Mouse (Mus musculus) cerebellum, adult (tissue): ENCODE measurements at regions not wholly inside any gene's neighbourhood (a gene's known extent, or its start where the extent isn't known, plus 50 kb on each side); places are given as distances from the start of the nearest gene placed in this dataset.

ENCODE experiments used
- ATAC-seq: cut with Nextera tagmentation; 2 replicates; pipeline ENCODE4 v1.9.2; 2017; ENCODE audit warnings: mild to moderate bottlenecking, moderate library complexity, mixed read lengths; ENCODE audit not compliant: insufficient number of reproducible peaks, low FRiP score, low TSS enrichment

- ATAC-seq = no peak
Observed at GRCm38 (mm10) chr8:109012655-109013054, 481.2 kb upstream of the Pmfbp1 start.

DNA sequence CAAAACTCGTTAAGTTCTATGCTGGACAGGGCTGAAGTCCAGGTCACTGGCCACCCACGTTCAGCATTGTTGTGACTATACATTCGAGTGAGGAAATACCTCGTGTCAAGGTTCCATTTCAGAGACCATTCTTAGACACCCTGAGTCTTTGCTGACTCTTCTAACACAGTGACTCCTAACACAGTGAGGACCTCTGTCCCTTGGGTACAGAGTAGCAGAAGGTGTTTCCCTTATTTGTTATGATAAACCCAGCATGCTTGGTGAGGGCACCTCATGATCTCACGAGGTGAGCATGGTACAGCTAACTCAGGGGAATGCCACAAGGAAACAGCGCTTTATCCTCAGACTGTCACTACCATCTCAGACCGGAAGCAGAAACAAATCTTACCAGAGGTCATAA is 480.2 kb upstream of the Pmfbp1 start:
- no peak for ATAC-seq

- no peak; the same call in 1 of the 2 replicates for ATAC-seq
Observed at GRCm38 (mm10) chr8:109014746-109015145, 479.1 kb upstream of the Pmfbp1 start.

GRCm38 (mm10) chr8:109019565-109019964 is 474.3 kb upstream of the Pmfbp1 start:
- ATAC-seq = no peak

GRCm38 (mm10) chr8:109020102-109020501 is 473.7 kb upstream of the Pmfbp1 start:
- no peak for ATAC-seq

DNA sequence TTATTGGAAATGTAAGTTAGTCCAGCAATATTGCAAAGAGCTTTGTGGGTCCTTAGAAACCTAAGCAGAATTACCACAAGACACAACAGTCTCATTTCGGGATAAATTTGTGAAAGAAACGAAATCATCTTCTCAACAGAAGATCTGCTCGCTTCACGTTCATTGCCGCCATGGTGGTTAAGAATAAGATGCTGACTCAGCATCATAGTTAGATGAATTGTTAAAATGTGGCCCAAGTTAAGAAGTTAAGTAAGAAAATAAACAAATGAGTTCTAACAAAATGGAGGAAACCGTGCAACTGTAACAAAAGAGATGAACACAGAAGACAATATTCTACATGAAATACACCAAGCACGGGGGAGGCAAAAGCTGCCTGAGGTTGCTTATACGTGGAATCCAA is 465.9 kb upstream of the Pmfbp1 start:
- no peak for ATAC-seq

DNA sequence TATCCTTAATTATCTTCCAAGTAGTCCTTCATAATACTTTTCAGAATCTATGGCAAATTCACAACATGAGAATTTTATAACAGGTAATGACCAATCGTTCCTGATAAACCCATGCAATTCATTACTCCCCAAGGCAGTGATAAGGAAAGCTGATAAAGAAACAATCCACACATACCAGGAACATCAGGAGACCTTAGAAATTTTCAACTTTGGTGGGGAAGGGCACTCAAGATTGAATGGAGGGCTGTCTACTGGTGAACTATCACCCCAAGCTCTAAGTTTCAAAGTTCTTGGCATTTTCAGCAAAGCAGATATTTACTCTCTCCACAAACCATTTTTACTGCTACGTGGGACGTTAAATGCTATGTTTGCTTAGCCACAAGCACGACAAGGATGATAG is 440.2 kb upstream of the Pmfbp1 start:
- no peak for ATAC-seq

DNA sequence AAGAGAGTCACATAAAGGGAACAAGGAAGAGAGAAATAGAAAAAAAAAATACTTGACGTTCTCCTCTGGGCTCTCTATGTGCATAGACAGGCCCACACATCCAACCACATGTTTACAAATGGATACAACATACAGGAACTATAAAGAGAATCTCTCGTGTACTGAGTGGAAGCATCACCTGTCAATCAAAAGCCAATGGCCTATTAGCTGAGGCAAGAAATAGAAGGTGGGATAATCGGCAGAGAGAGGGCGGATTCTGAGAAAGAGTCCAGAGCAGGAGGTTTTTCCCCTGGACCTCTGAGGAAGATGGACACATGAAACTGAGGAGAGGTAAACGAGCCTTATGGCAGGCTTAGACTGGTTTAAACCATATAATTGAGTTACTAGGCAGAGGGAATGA is 434.7 kb upstream of the Pmfbp1 start:
- no peak for ATAC-seq

DNA sequence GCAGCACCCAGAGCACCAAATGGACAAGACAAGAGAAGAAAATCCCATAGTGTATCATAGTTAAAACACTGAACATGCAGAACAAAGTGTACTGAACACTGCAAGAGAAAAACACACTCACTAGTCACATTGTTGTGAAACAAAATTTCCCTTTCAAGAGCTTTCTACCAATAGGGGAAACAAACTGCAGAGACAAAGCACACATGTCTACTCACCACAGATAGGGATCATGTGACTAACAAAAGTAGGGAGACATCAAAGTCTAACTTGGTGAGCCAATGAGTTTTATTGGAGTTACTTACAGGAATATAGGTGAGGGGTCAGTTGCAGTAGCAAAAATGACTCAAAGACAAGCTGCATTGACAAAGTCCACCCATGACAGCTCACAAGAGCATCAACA is 431.5 kb upstream of the Pmfbp1 start:
- ATAC-seq = no peak

DNA sequence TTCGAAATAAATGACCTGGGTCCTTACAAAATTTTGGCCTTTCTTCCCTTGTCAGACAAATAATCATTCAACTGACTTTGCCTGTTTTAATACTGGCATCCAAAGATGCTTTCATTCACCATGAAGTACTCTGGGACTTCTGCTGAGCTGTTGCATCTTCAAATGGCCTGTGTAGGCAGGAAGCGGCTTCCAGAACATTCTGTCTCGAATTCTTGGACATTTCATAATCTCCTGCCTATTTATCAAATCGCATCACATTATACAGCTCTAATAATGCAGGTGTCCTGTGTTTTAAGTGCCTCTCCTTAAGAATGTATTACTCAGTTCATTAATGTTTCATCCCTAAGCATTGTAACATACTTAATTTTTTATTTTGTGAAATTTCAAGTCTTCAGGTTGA is 420.1 kb upstream of the Pmfbp1 start:
- ATAC-seq = no peak

- ATAC-seq = no peak
Observed at GRCm38 (mm10) chr8:109075006-109075405, 418.8 kb upstream of the Pmfbp1 start.

DNA sequence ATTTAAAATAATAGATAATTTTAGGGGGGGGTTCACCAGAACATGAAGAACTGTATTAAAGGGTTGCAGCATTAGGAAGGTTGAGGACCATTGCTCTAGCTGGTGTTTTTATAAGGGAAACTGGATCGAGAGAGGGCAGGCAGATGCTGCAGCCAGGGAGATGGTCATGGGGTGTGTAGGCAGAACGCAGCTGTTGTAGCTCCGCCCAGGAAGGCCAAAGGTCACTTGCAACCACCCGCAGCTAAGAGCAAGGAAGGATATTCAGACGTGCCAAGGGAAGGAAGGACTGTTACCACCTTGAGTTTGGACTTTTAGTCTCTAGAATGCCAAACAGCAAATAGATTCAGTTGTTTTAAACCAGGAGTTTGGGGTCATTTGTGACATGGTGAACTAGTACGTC is 414.6 kb upstream of the Pmfbp1 start:
- ATAC-seq = no peak

DNA sequence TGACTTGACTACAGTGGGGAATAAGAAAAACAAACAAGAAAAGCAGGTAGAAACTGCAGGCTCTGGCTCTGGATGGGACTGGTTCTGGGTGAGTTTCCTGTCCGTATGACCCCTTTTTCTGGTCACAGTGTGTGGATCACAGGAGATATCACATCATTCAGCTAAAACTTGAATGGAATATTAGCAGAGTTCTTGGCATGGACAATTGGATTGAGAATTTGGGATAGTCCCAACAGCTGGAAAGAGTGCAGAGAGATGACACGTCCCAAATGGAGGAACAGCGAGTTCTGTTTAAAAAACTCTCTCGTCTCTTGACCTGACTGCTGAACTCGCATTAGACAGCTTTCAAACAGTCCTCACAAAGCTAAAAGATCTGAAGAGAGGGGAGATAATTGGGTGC is 412.5 kb upstream of the Pmfbp1 start:
- ATAC-seq = no peak

DNA sequence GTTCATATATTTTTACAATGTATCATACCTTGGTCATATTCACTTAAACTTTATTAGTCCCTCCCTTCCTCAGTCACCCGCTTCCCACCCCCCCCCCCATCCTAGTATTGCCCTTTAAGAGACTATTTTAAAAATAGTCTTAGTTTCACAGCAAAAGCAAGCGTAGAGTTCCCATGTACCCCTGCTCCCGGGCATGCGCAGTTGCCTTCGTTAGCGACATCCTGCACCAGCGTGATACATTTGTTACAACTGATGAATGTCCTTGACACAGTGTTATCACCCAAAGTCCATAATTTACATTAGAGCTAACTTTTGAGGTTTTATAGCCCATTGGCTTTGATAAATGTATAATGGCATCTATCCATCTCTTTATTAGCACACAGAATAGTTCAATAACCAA is 408.7 kb upstream of the Pmfbp1 start:
- ATAC-seq = no peak

GRCm38 (mm10) chr8:109087781-109088180 is 406.0 kb upstream of the Pmfbp1 start:
- no peak for ATAC-seq

GRCm38 (mm10) chr8:109099671-109100070 is 394.2 kb upstream of the Pmfbp1 start:
- no peak for ATAC-seq

GRCm38 (mm10) chr8:109101416-109101815 is 392.4 kb upstream of the Pmfbp1 start:
- ATAC-seq = no peak

DNA sequence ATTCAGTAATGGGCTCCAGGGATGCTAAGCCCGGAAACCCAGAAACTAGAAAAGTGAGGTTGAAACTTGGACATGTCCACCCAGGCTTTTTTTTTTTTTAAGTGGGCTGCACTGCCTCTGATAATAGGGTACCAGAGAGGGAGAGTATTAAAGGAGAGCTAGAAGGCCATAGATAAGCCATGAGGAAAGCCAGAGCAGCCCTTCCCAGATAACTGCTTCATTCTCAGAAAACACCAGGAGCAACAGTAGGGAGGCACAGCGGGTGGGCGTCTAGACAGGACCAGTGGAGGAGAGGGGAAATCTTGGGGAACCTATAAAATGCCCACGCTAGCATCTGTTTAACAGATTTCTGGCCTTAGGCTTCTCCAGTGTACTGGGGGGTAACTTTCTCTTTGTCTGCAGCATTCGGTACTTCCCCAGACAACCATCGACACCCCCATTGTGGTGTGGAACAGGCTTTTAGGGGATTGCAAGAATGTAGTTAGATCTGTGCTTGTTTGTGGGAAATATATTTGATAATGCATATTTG is 389.0 kb upstream of the Pmfbp1 start:
- ATAC-seq = peak; percentile 15; the same call in 1 of the 2 replicates

DNA sequence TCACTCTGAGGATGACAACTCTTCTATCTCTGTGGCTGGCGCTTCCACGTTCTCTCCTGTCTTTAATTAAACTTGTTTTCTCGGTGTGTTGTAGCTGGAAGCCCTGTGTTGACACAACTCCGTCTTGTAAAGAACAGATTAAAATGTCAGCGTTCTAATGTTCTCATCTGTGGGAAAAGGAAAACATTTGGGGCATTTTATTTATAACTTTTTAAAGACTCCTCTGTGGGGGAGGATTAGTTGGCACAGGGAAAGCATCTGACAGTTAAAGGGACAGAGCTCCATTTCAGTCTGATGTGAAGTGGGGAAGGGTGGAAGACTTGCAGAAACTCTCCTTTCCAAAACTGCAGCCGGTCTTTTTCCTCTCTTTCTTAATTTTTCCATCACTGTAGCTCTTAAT is 388.1 kb upstream of the Pmfbp1 start:
- no peak for ATAC-seq

DNA sequence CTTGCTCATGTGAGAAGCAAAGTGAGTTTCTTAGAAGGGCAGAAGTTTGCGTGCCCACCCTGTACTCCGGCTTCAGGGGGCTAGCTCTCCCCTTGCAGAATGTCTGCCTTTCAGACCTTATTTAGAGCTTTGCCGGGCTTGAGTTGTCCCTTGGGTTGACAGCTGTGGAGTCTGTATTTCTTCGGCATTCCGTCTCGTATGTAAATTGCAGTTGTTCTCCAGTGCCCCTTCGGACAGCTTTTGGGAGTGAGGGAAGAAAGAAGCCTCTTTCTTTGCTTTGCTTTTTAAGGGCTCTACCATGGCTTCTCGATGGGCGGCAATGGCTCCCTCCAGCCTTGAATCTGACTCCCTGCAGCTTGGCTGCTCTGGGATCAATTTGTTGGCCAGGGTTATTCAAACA is 386.9 kb upstream of the Pmfbp1 start:
- no peak for ATAC-seq

- ATAC-seq = no peak
Observed at GRCm38 (mm10) chr8:109107762-109108161, 386.1 kb upstream of the Pmfbp1 start.

- ATAC-seq = no peak
Observed at GRCm38 (mm10) chr8:109109390-109109789, 384.4 kb upstream of the Pmfbp1 start.

DNA sequence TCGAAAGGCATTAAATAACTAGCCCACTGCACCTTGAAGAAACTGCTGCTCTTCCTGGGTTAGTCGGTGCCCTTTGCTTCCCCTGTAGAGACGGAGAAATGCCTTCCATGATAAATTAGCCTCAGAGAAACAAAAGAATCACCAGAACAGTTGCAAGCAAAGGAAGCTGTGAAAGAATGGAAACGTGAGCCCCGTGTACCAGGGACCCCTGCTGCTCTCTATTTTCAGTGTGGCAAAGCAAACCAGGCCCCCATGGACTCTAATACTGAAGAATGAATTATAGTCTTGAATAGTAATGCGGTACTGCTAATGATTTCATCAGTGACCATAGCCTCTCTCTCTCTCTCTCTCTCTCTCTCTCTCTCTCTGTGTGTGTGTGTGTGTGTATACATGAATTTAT is 372.1 kb upstream of the Pmfbp1 start:
- ATAC-seq = no peak
